Mouse (Mus musculus): ENCODE measurements around the gene Sdr9c7.

The Sdr9c7 gene

GRCm38 (mm10) chr10:127898218-127898617 lies at the start of gene Sdr9c7:
Gene Sdr9c7, plus strand, starts transcription at chr10:127898518.
- no peak for DNase-seq

- no peak for DNase-seq
Observed at GRCm38 (mm10) chr10:127849628-127850027, 48.7 kb upstream of the Sdr9c7 start, which contains the start of gene Rdh19. Gene Rdh19, plus strand, starts transcription at chr10:127849928.

- no peak for DNase-seq
Observed at GRCm38 (mm10) chr10:127856376-127856775, 41.9 kb upstream of the Sdr9c7 start.

- DNase-seq, result peak; percentile 84 to 87
Observed at GRCm38 (mm10) chr10:127864931-127865330, 33.4 kb upstream of the Sdr9c7 start.

GRCm38 (mm10) chr10:127866232-127866631 lies 32.1 kb upstream of the Sdr9c7 start, which contains the start of gene Rdh16f2:
Gene Rdh16f2, plus strand, starts transcription at chr10:127866474.
- DNase-seq, result peak in 1 of 2 experiments; percentile 38

DNA sequence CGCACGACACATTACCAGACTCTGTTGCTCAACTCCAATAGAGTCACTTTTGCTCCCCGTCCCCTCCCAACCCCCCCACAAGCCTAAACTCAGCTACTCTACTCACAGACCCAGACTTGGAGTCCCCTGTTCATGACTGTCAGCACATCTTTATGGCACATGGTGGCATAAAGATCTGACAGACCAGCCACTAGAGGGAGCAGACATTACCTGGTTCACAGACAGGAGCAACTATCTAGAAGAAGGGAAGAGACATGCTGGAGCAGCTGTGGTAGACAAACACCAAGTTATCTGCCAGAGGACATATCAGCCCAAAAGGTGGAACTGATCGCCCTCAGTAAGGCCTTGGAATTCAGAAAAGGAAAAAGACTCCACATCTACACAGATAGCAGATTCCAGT lies 25.8 kb upstream of the Sdr9c7 start:
- DNase-seq, result peak in 1 of 2 experiments; percentile 68

- peak; percentile 91 to 94 for DNase-seq
Observed at GRCm38 (mm10) chr10:127877681-127878080, 20.6 kb upstream of the Sdr9c7 start.

DNA sequence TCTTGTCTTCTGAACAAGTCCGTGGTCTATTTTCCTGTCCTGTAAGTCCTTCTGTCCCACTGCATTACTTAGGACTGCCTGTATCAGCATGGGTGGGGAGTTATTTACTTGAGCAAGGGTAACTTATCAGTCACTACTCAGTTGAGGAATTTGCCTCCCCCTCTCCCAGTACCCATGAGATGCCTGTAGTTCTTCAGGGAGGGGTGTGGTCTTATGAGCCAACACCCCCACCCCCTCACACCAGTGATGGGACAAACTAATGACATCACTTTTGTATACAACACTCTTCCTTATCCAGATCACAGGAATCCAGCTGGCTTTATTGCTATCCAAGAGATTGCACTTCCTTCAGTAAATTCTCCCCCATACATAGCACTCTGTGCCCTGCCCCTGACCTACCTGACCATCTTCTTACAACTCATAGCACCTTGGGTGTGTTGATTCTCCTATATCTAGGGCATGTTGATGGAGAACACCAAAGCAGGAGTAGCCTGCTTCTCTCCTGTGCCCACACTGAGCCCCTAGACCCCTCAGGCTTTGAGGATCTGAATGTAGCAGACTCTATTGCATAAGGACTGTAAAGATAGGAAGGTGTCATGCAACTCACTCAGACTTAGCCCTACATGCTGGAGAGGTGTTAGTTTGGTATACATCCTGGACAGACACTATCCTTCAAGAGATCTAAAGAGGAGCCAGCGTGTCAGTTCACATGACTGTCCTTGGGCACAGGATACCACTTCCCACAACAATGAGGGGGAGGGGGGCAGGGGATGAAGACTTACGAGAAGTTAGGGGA lies 19.9 kb upstream of the Sdr9c7 start:
- DNase-seq, result no peak

- peak; percentile 73 to 85 for DNase-seq
Observed at GRCm38 (mm10) chr10:127879155-127879688, 19.1 kb upstream of the Sdr9c7 start.

DNA sequence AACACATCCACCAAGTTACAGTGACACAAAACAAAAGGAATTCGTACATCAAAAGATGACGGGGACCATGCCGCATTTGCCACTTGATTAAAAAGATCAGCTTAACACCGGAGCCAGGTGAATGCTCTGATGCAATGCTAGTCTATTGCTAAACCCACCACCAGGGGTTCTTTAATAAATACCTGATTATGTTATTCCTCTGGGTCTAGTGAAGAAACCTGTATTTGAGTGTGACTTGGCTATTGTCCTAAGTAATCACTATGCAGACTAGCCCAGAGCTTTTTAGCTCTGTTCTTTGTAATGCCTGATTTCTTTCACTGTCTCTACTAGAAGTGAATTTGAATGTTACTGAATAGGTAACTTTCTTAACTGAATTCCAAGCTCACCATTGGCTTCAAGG lies 17.3 kb upstream of the Sdr9c7 start:
- DNase-seq, result no peak

DNA sequence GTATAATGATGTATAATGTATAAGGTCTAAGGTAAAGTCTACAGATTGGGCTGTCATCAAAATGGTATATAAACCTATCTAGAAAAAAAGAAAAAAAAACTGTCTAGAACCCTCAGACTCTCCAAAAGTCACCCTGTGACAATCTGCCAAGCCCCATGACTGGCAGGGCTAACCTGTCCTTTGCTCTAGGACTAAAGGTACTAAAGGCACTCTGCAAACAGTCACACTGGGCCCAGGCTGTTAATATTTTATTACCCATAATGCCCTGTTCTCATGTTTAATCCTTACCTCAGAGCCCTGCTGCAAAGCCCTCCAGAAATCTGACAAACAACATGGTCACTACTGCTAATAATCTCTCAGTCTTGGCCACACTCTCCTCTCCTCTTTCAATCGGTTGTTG lies 11.8 kb upstream of the Sdr9c7 start:
- peak; percentile 73 to 87 for DNase-seq

DNA sequence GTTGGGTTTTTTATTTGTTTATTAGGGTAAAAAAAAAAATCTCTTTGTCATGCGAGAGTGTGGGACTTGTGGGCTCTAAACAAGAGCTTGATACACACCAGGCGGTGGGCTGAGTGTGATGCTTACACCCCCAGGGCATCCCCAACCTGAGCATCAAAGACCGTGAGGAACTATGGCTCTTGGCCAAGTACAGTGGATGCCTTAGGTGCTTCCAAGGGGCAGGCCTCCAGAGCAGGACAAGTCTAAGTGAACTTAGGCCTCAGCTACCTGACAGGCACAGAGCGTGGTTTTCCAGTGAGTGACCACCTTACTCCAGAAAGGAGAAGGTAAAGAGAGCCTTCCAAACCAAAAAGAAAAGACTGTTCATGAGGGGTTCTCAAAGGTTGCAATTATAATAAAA lies 11.3 kb upstream of the Sdr9c7 start:
- DNase-seq, result peak; percentile 62 to 82

DNA sequence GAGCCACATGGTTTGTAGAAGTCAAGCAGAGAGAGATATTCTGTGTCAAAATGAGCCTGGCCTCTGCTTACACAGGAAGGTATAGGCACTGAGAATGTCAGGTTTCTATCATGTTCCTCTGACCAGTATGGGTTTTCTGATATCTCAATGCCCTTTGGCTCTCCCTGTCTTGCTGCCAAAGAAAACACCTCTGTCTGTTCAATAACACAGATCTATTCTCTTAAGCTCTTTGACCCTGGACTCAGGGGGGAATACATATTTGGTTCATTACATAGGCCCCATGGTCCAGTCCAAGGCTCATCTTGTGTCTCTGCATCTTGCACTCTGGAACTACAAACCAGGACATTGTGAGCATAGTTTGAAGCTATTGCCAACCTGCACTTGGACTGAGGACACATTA lies 9.7 kb upstream of the Sdr9c7 start, which contains the start of gene Rdh7:
Gene Rdh7, minus strand, starts transcription at position 213 of the 400 bp plus-strand sequence.
- DNase-seq, result no peak

DNA sequence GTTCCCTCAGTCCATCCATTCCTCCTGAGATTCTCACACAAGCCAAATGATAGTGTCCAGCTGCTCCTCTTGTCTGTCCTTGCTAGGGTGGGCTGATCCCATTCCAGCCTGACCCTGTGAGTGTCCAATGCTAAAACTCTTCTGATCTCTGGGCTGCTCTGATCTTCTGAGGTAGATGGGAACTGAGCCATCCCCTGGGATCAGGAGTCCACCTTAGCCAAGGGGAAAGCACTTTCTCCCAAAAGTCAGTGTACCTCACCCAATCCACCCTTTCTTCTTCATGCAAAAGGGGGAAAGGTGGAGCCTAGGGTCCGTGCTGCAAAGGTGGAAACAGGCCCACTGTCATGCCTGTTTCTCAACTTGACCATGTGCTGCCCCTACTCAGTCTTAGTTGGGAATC lies 6.8 kb upstream of the Sdr9c7 start:
- no peak for DNase-seq

- DNase-seq, result peak; percentile 78 to 85
Observed at GRCm38 (mm10) chr10:127893163-127894022, 4.9 kb upstream of the Sdr9c7 start.

- no peak for DNase-seq
Observed at GRCm38 (mm10) chr10:127896705-127897104, 1.6 kb upstream of the Sdr9c7 start.

- no peak for DNase-seq
Observed at GRCm38 (mm10) chr10:127897506-127897905, 812 bp upstream of the Sdr9c7 start.

DNA sequence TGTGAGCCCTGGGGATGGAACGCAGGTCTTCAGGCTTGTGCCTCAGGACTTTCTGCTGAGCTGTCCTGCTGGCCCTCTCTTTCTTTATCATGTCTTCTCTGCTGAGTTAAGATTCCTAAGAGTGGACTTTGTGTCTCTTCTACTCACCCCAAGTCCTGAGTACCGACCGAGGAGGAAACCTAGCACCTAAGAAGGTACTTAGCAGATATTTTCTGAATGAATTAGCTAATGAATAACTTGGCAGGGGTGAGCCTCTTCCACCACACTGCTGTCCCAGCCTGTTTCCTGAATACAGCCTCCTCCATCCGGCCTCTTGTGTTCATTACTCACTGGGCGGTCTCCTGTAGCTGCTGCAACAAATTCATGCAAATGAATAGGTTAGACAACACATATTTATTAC lies 1.5 kb downstream of the Sdr9c7 start:
- peak; percentile 33 to 68 for DNase-seq

GRCm38 (mm10) chr10:127901751-127902150 lies 3.4 kb downstream of the Sdr9c7 start:
- DNase-seq, result no peak

DNA sequence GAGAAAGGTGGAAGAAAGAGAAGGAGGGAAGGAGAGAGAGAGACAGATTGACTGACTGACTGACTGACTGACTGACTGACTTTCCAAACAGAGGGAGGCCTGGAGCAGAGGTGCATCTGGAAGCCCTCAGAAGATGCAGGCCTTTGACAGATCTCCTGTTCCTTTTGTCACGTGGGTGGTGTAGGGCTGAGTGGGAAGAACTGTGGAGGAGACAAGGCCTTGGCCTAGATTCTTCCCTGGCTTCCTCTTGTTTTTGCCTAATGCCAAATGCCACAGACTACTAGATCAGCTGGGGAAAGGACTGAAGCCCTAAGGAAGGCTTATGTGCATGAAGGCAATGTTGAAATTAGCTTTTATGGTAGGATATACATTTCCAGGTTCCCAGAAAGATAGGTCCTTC lies 4.8 kb downstream of the Sdr9c7 start:
- no peak for DNase-seq

DNA sequence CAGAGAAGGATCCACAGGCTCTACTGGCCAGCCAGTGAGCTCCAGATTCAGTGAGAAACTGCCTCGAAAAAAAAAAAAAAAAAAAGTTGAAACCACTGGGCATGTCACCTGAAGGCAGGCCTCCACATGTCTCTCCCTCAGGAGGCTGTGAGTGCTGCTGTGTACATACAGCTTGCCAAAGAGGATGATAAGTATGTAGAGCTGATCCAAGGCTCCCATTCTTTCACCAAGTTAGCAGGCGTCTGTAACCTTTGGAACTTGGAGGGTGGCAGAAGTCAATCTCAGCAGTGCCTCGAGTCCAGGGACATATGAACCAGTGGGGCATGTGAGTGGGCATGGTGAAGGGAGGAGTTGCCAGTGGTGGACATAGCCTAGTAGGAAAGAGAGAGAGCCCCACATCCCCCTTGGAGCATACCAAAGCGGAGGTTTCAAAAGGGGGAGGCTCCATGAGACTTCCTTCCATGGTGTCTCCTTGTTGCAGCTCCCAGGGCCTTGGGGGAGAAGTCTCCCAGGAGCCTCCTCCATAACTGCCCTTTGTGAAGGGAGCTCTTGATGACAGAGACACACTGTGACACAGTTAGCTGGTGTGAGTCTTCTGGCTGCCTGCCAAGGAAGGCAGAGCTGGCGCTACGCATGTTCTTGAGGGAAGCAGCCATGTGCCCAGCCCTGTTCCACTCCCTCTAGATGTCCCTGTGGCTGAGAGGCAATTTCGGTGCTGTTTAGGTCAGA lies 6.6 kb downstream of the Sdr9c7 start:
- peak; percentile 42 to 69 for DNase-seq

DNA sequence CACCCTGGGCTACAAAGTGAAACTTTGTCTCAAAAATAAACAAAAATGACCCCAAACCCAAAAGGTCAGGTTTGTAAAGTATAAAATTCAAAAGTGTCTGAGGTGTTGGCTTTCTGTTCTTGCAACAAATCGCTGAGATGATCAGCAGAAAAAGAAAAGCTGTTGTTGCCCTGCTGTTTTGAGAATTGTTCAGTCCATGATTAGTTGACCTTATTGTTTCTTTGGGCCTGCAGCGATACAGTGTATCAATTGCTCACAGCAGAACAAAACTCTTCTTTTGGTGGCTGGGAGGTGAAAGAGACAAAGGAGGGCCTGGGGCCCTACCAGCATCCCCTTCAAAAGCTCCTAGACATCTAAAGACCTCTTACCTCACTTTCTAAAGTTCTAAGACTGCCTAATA lies 7.8 kb downstream of the Sdr9c7 start:
- no peak for DNase-seq

Data from kidney, postnatal 25 days (tissue).